Mouse (Mus musculus) mouse trophoblast stem cell (cell line): ENCODE results near the gene Arhgap4.

Experiments
- in situ Hi-C, 2 experiments: fragments of 300-500 bp; cut with MseI, MboI; formaldehyde crosslinking; loops; 2 replicates in 1 of 2; 3 replicates in 1 of 2; pipeline ENCODE4 v1.15.1; 2025

The Arhgap4 gene

GRCm38 (mm10) chrX:73854326-73855086, 67.2 kb downstream of the Arhgap4 start:
- in situ Hi-C loops: no loop called here
